Mouse (Mus musculus): ENCODE results near the gene Acp4.
"Not testable (repeated sequence)": the region's sequence is repeated elsewhere in the genome, so short reads cannot be mapped to it uniquely, and the experiment has no call there.

Gene Acp4

GRCm38 (mm10) chr7:44262791-44263643, 5.8 kb upstream of the Acp4 start:
- DNase-seq (ENCODE audit: low spot score), result peak; percentile 88

- DNase-seq (ENCODE audit: low spot score), result no peak
These were observed 4.0 kb upstream of the Acp4 start, which contains the start of gene Gm15517 for GRCm38 (mm10) chr7:44261147-44261546. Gm15517 (plus strand) TSS chr7:44261447.

- DNase-seq (ENCODE audit: low spot score), result no peak
These were observed 3.2 kb upstream of the Acp4 start for GRCm38 (mm10) chr7:44260410-44260809.

GRCm38 (mm10) chr7:44254930-44255329, 2.2 kb downstream of the Acp4 start:
- no peak for DNase-seq (ENCODE audit: low spot score)

GRCm38 (mm10) chr7:44253023-44253616, 4.1 kb downstream of the Acp4 start:
- no peak for DNase-seq (ENCODE audit: low spot score)

GRCm38 (mm10) chr7:44250732-44251275, 6.4 kb downstream of the Acp4 start:
- DNase-seq (ENCODE audit: low spot score), result not testable (repeated sequence)

- DNase-seq (ENCODE audit: low spot score), result no peak
These were observed 7.9 kb downstream of the Acp4 start for GRCm38 (mm10) chr7:44249248-44249647.

GRCm38 (mm10) chr7:44247971-44248370, 9.2 kb downstream of the Acp4 start:
- DNase-seq (ENCODE audit: low spot score), result no peak

GRCm38 (mm10) chr7:44246984-44247470, 10.2 kb downstream of the Acp4 start:
- peak; percentile 73 for DNase-seq (ENCODE audit: low spot score)

- peak; percentile 91 for DNase-seq (ENCODE audit: low spot score)
These were observed 10.9 kb downstream of the Acp4 start, which contains the start of the genes 1700028J19Rik and 2410002F23Rik for GRCm38 (mm10) chr7:44246055-44246983. 1700028J19Rik (minus strand) TSS chr7:44246695. 2410002F23Rik (plus strand) TSS chr7:44246722.

GRCm38 (mm10) chr7:44244080-44244479, 13.1 kb downstream of the Acp4 start:
- no peak for DNase-seq (ENCODE audit: low spot score)

GRCm38 (mm10) chr7:44241163-44241562, 16.0 kb downstream of the Acp4 start:
- DNase-seq (ENCODE audit: low spot score), result no peak

GRCm38 (mm10) chr7:44240712-44241111, 16.5 kb downstream of the Acp4 start:
- DNase-seq (ENCODE audit: low spot score), result no peak

- DNase-seq (ENCODE audit: low spot score), result no peak
These were observed 17.3 kb downstream of the Acp4 start for GRCm38 (mm10) chr7:44239913-44240312.

- DNase-seq (ENCODE audit: low spot score), result no peak
These were observed 21.3 kb downstream of the Acp4 start, which contains the start of gene Gm36864 for GRCm38 (mm10) chr7:44235909-44236308. Gm36864 (plus strand) TSS chr7:44236177.

- DNase-seq (ENCODE audit: low spot score), result no peak
These were observed 32.1 kb downstream of the Acp4 start, which contains the start of gene Klk1 for GRCm38 (mm10) chr7:44225076-44225475. Klk1 (plus strand) TSS chr7:44225360.

- not testable (repeated sequence) for DNase-seq (ENCODE audit: low spot score)
These were observed 34.8 kb downstream of the Acp4 start for GRCm38 (mm10) chr7:44222335-44222734.

GRCm38 (mm10) chr7:44221601-44222000, 35.6 kb downstream of the Acp4 start:
- not testable (repeated sequence) for DNase-seq (ENCODE audit: low spot score)

- no peak for DNase-seq (ENCODE audit: low spot score)
These were observed 41.5 kb downstream of the Acp4 start, which contains the start of gene Klk1b5 for GRCm38 (mm10) chr7:44215645-44216044. Klk1b5 (plus strand) TSS chr7:44215945.

GRCm38 (mm10) chr7:44208307-44208706, 48.9 kb downstream of the Acp4 start:
- no peak for DNase-seq (ENCODE audit: low spot score)

GRCm38 (mm10) chr7:44207135-44207534, 50.0 kb downstream of the Acp4 start, which contains the start of gene Klk1b4:
Klk1b4 (plus strand) TSS chr7:44207435.
- DNase-seq (ENCODE audit: low spot score), result not testable (repeated sequence)
